Mouse (Mus musculus) left cerebral cortex, adult 9 months (tissue): ENCODE data around the gene Fam234b.
A peak's percentile ranks its signal among the peaks of the same experiment; 100 is the strongest.

Experiments used
- DNase-seq, 2 experiments: peaks; one replicate each; pipeline ENCODE4 v3.0.0; 2022; ENCODE audit warnings: low spot score in 2 of 2

The Fam234b gene

GRCm38 (mm10) chr6:135182925-135183324 is 14.9 kb upstream of the Fam234b start:
- no peak for DNase-seq

- DNase-seq, result no peak
Observed at GRCm38 (mm10) chr6:135183961-135184360, 13.8 kb upstream of the Fam234b start.

GRCm38 (mm10) chr6:135187076-135187917 is 10.5 kb upstream of the Fam234b start:
- no peak for DNase-seq

GRCm38 (mm10) chr6:135188629-135189028 is 9.1 kb upstream of the Fam234b start:
- no peak for DNase-seq

- no peak for DNase-seq
Observed at GRCm38 (mm10) chr6:135190122-135190521, 7.7 kb upstream of the Fam234b start.

GRCm38 (mm10) chr6:135191906-135192305 is 5.9 kb upstream of the Fam234b start:
- no peak for DNase-seq

- DNase-seq, result no peak
Observed at GRCm38 (mm10) chr6:135192993-135193392, 4.8 kb upstream of the Fam234b start.

- no peak for DNase-seq
Observed at GRCm38 (mm10) chr6:135193733-135194132, 4.0 kb upstream of the Fam234b start.

- no peak for DNase-seq
Observed at GRCm38 (mm10) chr6:135194907-135195306, 2.9 kb upstream of the Fam234b start.

- DNase-seq, result no peak
Observed at GRCm38 (mm10) chr6:135196707-135197106, 1.1 kb upstream of the Fam234b start.

GRCm38 (mm10) chr6:135197446-135197845 is 331 bp upstream of the Fam234b start:
- no peak for DNase-seq

- DNase-seq, result no peak
Observed at GRCm38 (mm10) chr6:135198726-135199125, 949 bp downstream of the Fam234b start.

- peak in 1 of 2 experiments; percentile 71 for DNase-seq
Observed at GRCm38 (mm10) chr6:135200122-135200957, 2.6 kb downstream of the Fam234b start.

- no peak for DNase-seq
Observed at GRCm38 (mm10) chr6:135202668-135203067, 4.9 kb downstream of the Fam234b start.

- DNase-seq, result no peak
Observed at GRCm38 (mm10) chr6:135203737-135204136, 6.0 kb downstream of the Fam234b start.

GRCm38 (mm10) chr6:135204869-135205268 is 7.1 kb downstream of the Fam234b start:
- no peak for DNase-seq

GRCm38 (mm10) chr6:135205802-135206201 is 8.0 kb downstream of the Fam234b start:
- DNase-seq, result no peak

- DNase-seq, result no peak
Observed at GRCm38 (mm10) chr6:135206909-135207308, 9.1 kb downstream of the Fam234b start.

GRCm38 (mm10) chr6:135211169-135211568 is 13.4 kb downstream of the Fam234b start:
- DNase-seq, result no peak

- DNase-seq, result no peak
Observed at GRCm38 (mm10) chr6:135212666-135213065, 14.9 kb downstream of the Fam234b start.

GRCm38 (mm10) chr6:135218330-135218729 is 20.6 kb downstream of the Fam234b start:
- DNase-seq, result no peak

- no peak for DNase-seq
Observed at GRCm38 (mm10) chr6:135219916-135220315, 22.1 kb downstream of the Fam234b start.
